Mouse (Mus musculus): Measurements from ENCODE around the gene Wnt3. TPM values are rescaled to one million over a fixed set of nuclear protein-coding genes. Genes with fewer than 3 reads are reported as not detected.

Wnt3 gene
- polyA plus RNA-seq, 1 experiment: 0.07 TPM

- TF ChIP-seq CTCF (IDR thresholded peaks at IDR 0.05; ENCODE audit: insufficient read depth, low read length): no peak
- no peak for TF ChIP-seq POLR2A (IDR thresholded peaks at IDR 0.05; ENCODE audit: borderline replicate concordance, extremely low read depth, low read depth, low read length)
- Histone ChIP-seq H3K4me3 (replicated peaks; ENCODE audit: extremely low read depth, low read depth, low read length) (no peak overlapping the region), H3K4me1 (ENCODE audit: control insufficient read depth, insufficient read depth, low read length) (no peaks in the 10 kb centered on the region)
- no peak for DNase-seq
- WGBS: 4% methylated on average over 19 of the region's 19 CpGs
Measured at GRCm38 (mm10) chr11:103771160-103771817, 2.7 kb upstream of the Wnt3 start.

DNA sequence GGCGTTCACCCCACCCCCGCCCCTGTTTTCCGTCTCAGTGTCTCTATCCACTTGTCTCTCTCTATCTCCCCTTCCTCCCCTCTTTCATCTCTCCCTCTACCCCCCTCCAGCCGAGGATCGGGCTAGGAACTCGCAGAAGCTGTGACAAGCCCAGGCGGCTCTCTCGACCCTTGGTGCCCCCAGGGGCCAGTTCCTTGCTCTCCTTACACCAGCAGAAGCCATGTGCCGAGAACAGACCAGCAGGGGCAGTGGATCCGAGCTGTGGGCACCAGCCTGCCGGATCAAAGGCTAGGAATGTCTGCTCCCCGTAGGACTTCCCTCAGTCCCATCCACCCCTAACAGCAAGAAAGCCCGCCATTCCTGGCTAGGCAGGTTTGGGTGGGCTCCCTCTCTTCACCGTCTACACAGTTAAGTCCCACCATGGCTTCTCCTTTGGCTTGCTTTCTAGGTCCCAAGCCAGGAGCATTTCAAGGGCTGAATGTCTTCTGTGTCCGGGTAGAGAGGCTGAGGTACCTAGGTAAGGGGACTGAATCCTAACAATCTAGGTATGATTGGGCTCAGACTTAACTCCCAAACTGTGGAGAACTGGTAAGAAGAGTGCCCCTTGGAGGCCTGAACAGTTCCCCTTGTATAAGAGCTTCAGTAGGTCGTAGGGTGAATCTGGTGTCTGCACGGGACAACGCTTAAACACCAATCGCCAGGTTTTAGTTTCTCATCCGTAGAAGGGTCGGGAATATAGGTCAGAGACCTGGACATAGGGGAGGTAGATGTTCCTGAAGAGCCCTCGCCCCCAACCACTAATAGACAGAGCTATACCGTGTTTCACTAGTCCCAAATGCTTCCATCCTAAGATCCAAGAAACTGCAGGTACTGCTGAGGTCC is 1.2 kb upstream of the Wnt3 start:
- no peak overlapping the region for H3K4me3 ChIP-seq (replicated peaks; ENCODE audit: extremely low read depth, low read depth, low read length)
- TF ChIP-seq CTCF (IDR thresholded peaks at IDR 0.05; ENCODE audit: insufficient read depth, low read length) (no peak), POLR2A (IDR thresholded peaks at IDR 0.05; ENCODE audit: borderline replicate concordance, extremely low read depth, low read depth, low read length) (no peak)
- H3K4me1 ChIP-seq (ENCODE audit: control insufficient read depth, insufficient read depth, low read length): no peaks in the 10 kb centered on the region
- 2% methylated on average over 23 of the region's 23 CpGs for WGBS
- DNase-seq: no peak

DNA sequence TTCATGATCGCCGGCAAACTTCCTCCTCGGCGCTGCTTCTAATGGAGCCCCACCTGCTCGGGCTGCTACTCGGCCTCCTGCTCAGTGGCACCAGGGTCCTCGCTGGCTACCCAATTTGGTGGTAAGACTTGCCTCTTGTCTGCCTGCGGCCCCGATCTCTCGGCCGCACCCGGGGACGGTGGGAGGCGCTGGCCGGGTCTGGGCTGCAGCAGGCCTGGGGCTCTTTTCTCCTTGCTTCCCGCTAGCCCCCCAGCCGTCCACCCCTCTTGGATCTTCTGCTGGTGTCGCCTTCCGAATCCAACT is 229 bp downstream of the Wnt3 start:
- no peak for DNase-seq
- WGBS: 2% methylated on average over 19 of the region's 19 CpGs
- Histone ChIP-seq H3K4me1 (ENCODE audit: control insufficient read depth, insufficient read depth, low read length) (no peaks in the 10 kb centered on the region), H3K4me3 (replicated peaks; ENCODE audit: extremely low read depth, low read depth, low read length) (no peak overlapping the region)
- no peak for TF ChIP-seq POLR2A (IDR thresholded peaks at IDR 0.05; ENCODE audit: borderline replicate concordance, extremely low read depth, low read depth, low read length)
- TF ChIP-seq CTCF (IDR thresholded peaks at IDR 0.05; ENCODE audit: insufficient read depth, low read length): no peak

- H3K4me3 ChIP-seq (replicated peaks; ENCODE audit: extremely low read depth, low read depth, low read length): no peak overlapping the region
- TF ChIP-seq POLR2A (IDR thresholded peaks at IDR 0.05; ENCODE audit: borderline replicate concordance, extremely low read depth, low read depth, low read length): no peak
- TF ChIP-seq CTCF (IDR thresholded peaks at IDR 0.05; ENCODE audit: insufficient read depth, low read length): no peak
- WGBS: 54% methylated on average over 9 of the region's 9 CpGs
- H3K4me1 ChIP-seq (ENCODE audit: control insufficient read depth, insufficient read depth, low read length): no peaks in the 10 kb centered on the region
- no peak for DNase-seq
Measured at GRCm38 (mm10) chr11:103780152-103780551, 6.2 kb downstream of the Wnt3 start.

DNA sequence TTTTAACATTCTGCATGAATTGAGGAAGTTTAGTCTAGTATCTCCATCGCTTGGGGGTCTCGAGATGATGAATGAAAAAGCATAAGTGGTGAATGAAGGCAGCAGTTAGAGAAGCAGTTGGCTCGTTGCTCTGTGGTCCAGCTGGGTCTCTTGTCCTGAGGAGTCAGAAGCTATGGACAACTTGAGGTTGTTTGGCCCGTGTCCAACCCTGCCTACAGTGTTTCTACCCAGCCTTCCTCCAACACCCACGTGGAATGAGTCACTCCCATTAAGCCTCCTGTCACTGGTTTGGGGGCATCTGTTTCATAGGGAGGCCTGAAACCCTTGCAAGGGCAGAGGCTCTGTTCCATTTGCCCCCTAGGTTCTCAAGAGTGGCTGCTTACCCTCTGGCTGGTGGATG is 16.0 kb downstream of the Wnt3 start:
- no peak for DNase-seq
- TF ChIP-seq POLR2A (IDR thresholded peaks at IDR 0.05; ENCODE audit: borderline replicate concordance, extremely low read depth, low read depth, low read length) (no peak), CTCF (IDR thresholded peaks at IDR 0.05; ENCODE audit: insufficient read depth, low read length) (no peak)
- 42% methylated on average over 5 of the region's 5 CpGs for WGBS
- Histone ChIP-seq H3K4me3 (replicated peaks; ENCODE audit: extremely low read depth, low read depth, low read length) (no peak overlapping the region), H3K4me1 (ENCODE audit: control insufficient read depth, insufficient read depth, low read length) (no peaks in the 10 kb centered on the region)

DNA sequence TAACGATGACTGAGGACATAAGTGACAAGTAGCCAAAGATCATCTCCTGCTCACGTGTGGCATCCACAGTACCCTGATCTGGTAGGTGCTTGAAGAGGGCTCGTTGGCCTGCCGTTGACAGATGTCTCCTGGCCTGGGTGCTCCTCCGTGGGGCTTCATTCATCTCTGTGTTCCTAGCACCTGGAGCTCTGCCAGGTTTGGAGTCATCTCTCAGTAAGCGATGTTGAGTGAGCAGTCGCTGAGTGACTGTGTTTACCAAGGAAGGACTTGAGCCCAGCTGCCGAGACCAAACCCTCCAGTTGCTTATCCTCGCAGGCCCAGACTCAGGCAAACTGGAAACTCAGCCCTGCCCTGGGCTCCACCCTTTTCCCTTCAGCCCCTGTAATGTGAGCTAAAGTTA is 27.2 kb downstream of the Wnt3 start:
- TF ChIP-seq POLR2A (IDR thresholded peaks at IDR 0.05; ENCODE audit: borderline replicate concordance, extremely low read depth, low read depth, low read length) (no peak), CTCF (IDR thresholded peaks at IDR 0.05; ENCODE audit: insufficient read depth, low read length) (no peak)
- 39% methylated on average over 9 of the region's 9 CpGs for WGBS
- no peak overlapping the region for H3K4me3 ChIP-seq (replicated peaks; ENCODE audit: extremely low read depth, low read depth, low read length)
- no peak for DNase-seq
- H3K4me1 ChIP-seq (ENCODE audit: control insufficient read depth, insufficient read depth, low read length): no peaks in the 10 kb centered on the region

GRCm38 (mm10) chr11:103804126-103804525 is 30.2 kb downstream of the Wnt3 start:
- TF ChIP-seq CTCF (IDR thresholded peaks at IDR 0.05; ENCODE audit: insufficient read depth, low read length) (no peak), POLR2A (IDR thresholded peaks at IDR 0.05; ENCODE audit: borderline replicate concordance, extremely low read depth, low read depth, low read length) (no peak)
- Histone ChIP-seq H3K4me3 (replicated peaks; ENCODE audit: extremely low read depth, low read depth, low read length) (no peak overlapping the region), H3K4me1 (ENCODE audit: control insufficient read depth, insufficient read depth, low read length) (no peaks in the 10 kb centered on the region)
- DNase-seq: no peak
- 74% methylated on average over 11 of the region's 11 CpGs for WGBS

- DNase-seq: no peak
- no peak for TF ChIP-seq POLR2A (IDR thresholded peaks at IDR 0.05; ENCODE audit: borderline replicate concordance, extremely low read depth, low read depth, low read length)
- no peak for TF ChIP-seq CTCF (IDR thresholded peaks at IDR 0.05; ENCODE audit: insufficient read depth, low read length)
- Histone ChIP-seq H3K4me1 (ENCODE audit: control insufficient read depth, insufficient read depth, low read length) (peaks cover 4% of the 10 kb centered on the region), H3K4me3 (replicated peaks; ENCODE audit: extremely low read depth, low read depth, low read length) (no peak overlapping the region)
- 60% methylated on average over 4 of the region's 4 CpGs for WGBS
Measured at GRCm38 (mm10) chr11:103804804-103805203, 30.9 kb downstream of the Wnt3 start.

GRCm38 (mm10) chr11:103807966-103808365 is 34.0 kb downstream of the Wnt3 start:
- no peak for DNase-seq
- H3K4me3 ChIP-seq (replicated peaks; ENCODE audit: extremely low read depth, low read depth, low read length): no peak overlapping the region
- 34% methylated on average over 12 of the region's 12 CpGs for WGBS
- H3K4me1 ChIP-seq (ENCODE audit: control insufficient read depth, insufficient read depth, low read length): peaks cover 5% of the 10 kb centered on the region
- TF ChIP-seq CTCF (IDR thresholded peaks at IDR 0.05; ENCODE audit: insufficient read depth, low read length) (no peak), POLR2A (IDR thresholded peaks at IDR 0.05; ENCODE audit: borderline replicate concordance, extremely low read depth, low read depth, low read length) (no peak)

Measured in lung, adult 2 months (tissue).